ENCODE assay signal across 10 mouse cellular contexts in the genomic region with DNA sequence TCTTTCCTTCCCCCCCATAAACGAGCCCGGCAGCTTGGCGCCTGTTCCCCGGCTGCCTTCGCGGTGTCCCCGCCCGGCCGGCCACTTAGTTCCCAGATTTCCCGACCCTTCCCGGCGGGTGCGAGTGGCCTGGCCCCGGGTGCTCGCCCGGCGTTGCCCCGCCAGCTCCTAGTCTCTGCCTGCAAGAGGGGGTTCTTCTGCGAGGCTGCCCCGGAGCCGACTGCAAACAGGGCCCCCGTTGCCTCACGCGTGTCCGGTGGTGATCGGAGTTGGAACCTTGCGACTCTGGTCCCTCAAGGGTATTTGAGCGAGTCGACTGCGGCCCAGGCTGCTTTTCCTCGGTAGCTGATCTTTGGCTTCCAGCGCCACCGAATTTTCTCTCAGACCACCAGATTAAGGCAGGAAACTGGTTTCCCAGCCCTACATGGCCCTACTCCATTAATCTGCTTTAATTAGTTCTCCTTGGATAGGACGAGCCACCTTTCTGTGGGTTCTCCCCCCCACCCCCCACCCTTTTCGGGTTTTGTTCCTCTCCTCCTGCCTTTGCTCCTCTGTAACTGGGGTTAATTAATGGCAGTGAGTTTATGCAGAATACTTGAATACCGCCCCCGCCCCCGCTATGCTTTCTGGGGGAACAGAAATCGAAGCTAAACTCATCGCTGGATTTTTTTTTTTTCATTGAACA. TPM values are rescaled to one million over a fixed set of nuclear protein-coding genes. Genes with fewer than 3 reads are reported as not detected.
A peak's percentile ranks its signal among the peaks of the same experiment; 100 is the strongest.
DNase-seq lines count a peak whose midpoint lies in the region; ATAC-seq lines count a peak whose summit lies in the region.
"Had no signal": no experiment of that assay in that cellular context is flagged by ENCODE, and none has a peak within 500 bp of the region (broad histone marks: within the 10 kb centered on the region; RNA-seq: fewer than 3 reads in every experiment).

No protein-coding gene starts in this region.

- peak; percentile 19 for DNase-seq in adipocyte (ENCODE audit: low spot score)
- DNase-seq in retina, postnatal 1 day, result peak; percentile 58

- H3K4me3 ChIP-seq in erythroblast, embryonic 14.5 days (replicated peaks), result peak overlapping the region; percentile 64
- H3K4me3 ChIP-seq in embryonic facial prominence, embryonic 12.5 days, result peak overlapping the region; percentile 85
- H3K4me3 ChIP-seq in heart, embryonic 12.5 days, result peak overlapping the region; percentile 74
- H3K4me3 ChIP-seq in kidney, embryonic 15.5 days (replicated peaks), result peak overlapping the region; percentile 88
- H3K4me3 ChIP-seq in lung, embryonic 15.5 days, result peak overlapping the region; percentile 97

- no peaks in the 10 kb centered on the region for H3K36me3 ChIP-seq in erythroblast, embryonic 14.5 days (ENCODE audit: control insufficient read depth)
- H3K36me3 ChIP-seq in embryonic facial prominence, embryonic 12.5 days, result no peaks in the 10 kb centered on the region
- no peaks in the 10 kb centered on the region for H3K36me3 ChIP-seq in heart, embryonic 12.5 days
- no peaks in the 10 kb centered on the region; the same call in 1 of the 2 replicates for H3K36me3 ChIP-seq in kidney, embryonic 15.5 days
- H3K36me3 ChIP-seq in lung, embryonic 15.5 days, result no peaks in the 10 kb centered on the region
- H3K36me3 ChIP-seq: G1E had no signal

- H3K4me1 ChIP-seq in erythroblast, embryonic 14.5 days (ENCODE audit: control insufficient read depth), result peaks cover 14% of the 10 kb centered on the region
- H3K4me1 ChIP-seq in embryonic facial prominence, embryonic 12.5 days, result peaks cover 6% of the 10 kb centered on the region; the same call in 1 of the 2 replicates
- peaks cover 7% of the 10 kb centered on the region for H3K4me1 ChIP-seq in heart, embryonic 12.5 days (replicated peaks)
- H3K4me1 ChIP-seq in kidney, embryonic 15.5 days, result peaks cover 20% of the 10 kb centered on the region
- H3K4me1 ChIP-seq in lung, embryonic 15.5 days, result peaks cover 21% of the 10 kb centered on the region

- peaks cover 38% of the 10 kb centered on the region for H3K27me3 ChIP-seq in erythroblast, embryonic 14.5 days (ENCODE audit: control insufficient read depth)
- no peaks in the 10 kb centered on the region for H3K27me3 ChIP-seq in embryonic facial prominence, embryonic 12.5 days
- H3K27me3 ChIP-seq in heart, embryonic 12.5 days (replicated peaks), result no peaks in the 10 kb centered on the region
- no peaks in the 10 kb centered on the region for H3K27me3 ChIP-seq in kidney, embryonic 15.5 days
- H3K27me3 ChIP-seq in lung, embryonic 15.5 days, result no peaks in the 10 kb centered on the region

- H3K4me2 ChIP-seq in embryonic facial prominence, embryonic 12.5 days (replicated peaks), result peak overlapping the region; percentile 72
- peak overlapping the region; percentile 82 for H3K4me2 ChIP-seq in heart, embryonic 12.5 days
- peak overlapping the region; percentile 71 for H3K4me2 ChIP-seq in kidney, embryonic 15.5 days
- peak overlapping the region; percentile 76 for H3K4me2 ChIP-seq in lung, embryonic 15.5 days

- peak overlapping the region; percentile 24; the same call in 1 of the 2 replicates for H3K27ac ChIP-seq in embryonic facial prominence, embryonic 12.5 days
- H3K27ac ChIP-seq in heart, embryonic 12.5 days (ENCODE audit: poor library complexity, severe bottlenecking), result peak overlapping the region; percentile 48
- H3K27ac ChIP-seq in kidney, embryonic 15.5 days, result peak overlapping the region; percentile 91
- peak overlapping the region; percentile 90 for H3K27ac ChIP-seq in lung, embryonic 15.5 days

- H3K9me3 ChIP-seq in erythroblast, embryonic 14.5 days (ENCODE audit: control insufficient read depth, low read length), result no peaks in the 10 kb centered on the region
- no peaks in the 10 kb centered on the region for H3K9me3 ChIP-seq in embryonic facial prominence, embryonic 12.5 days
- H3K9me3 ChIP-seq in heart, embryonic 12.5 days (replicated peaks), result no peaks in the 10 kb centered on the region
- H3K9me3 ChIP-seq in kidney, embryonic 15.5 days (replicated peaks), result no peaks in the 10 kb centered on the region
- H3K9me3 ChIP-seq in lung, embryonic 15.5 days, result no peaks in the 10 kb centered on the region

- no peak for ATAC-seq in erythroblast, adult 5-6 weeks (replicated peaks; ENCODE audit: low FRiP score, poor library complexity, severe bottlenecking)
- peak; percentile 37; the same call in 1 of the 2 replicates for ATAC-seq in embryonic facial prominence, embryonic 12.5 days (ENCODE audit: insufficient number of reproducible peaks, insufficient read depth, low FRiP score, low TSS enrichment)
- ATAC-seq in heart, embryonic 12.5 days (ENCODE audit: insufficient number of reproducible peaks, low FRiP score), result peak; percentile 70
- ATAC-seq in kidney, embryonic 15.5 days (replicated peaks; ENCODE audit: low FRiP score), result peak; percentile 68
- peak; percentile 62 for ATAC-seq in lung, embryonic 15.5 days (ENCODE audit: borderline replicate concordance, extremely low read depth, low FRiP score, low TSS enrichment)

- H3K9ac ChIP-seq in embryonic facial prominence, embryonic 12.5 days, result peak overlapping the region; percentile 75
- peak overlapping the region; percentile 82 for H3K9ac ChIP-seq in heart, embryonic 12.5 days
- peak overlapping the region; percentile 90 for H3K9ac ChIP-seq in kidney, embryonic 15.5 days
- H3K9ac ChIP-seq in lung, embryonic 15.5 days, result peak overlapping the region; percentile 95

- WGBS in embryonic facial prominence, embryonic 12.5 days, result under 1% methylated on average over 31 of the region's 40 CpGs
- WGBS in heart, embryonic 12.5 days, result under 1% methylated on average over 39 of the region's 40 CpGs
- WGBS in kidney, embryonic 15.5 days, result under 1% methylated on average over 39 of the region's 40 CpGs
- WGBS in lung, embryonic 15.5 days, result under 1% methylated on average over 35 of the region's 40 CpGs

RNA-seq across cellular contexts. Expression of gene Dcbld1, which starts 0.7 kb away (rescaled TPM):
- polyA plus RNA-seq in erythroblast, embryonic 14.5 days (2012), result 0.01 TPM in 2 replicates
- not detected in 2 replicates for total RNA-seq in erythroblast, adult 5-6 weeks (2015; ENCODE audit: low replicate concordance)
- not detected in 2 replicates for total RNA-seq in erythroblast, adult 5-6 weeks (2017; ENCODE audit: low replicate concordance)
- polyA plus RNA-seq in embryonic facial prominence, embryonic 12.5 days (2016; fragmentation: Nextera tagmentation; extraction: Ambion mirVana), result 24.5 and 25.7 TPM in 2 replicates
- polyA plus RNA-seq in heart, embryonic 12.5 days (2016; fragmentation: Nextera tagmentation; extraction: Ambion mirVana), result 9.3 and 9.9 TPM in 2 replicates
- polyA plus RNA-seq in kidney, embryonic 15.5 days (2015; fragmentation: Nextera tagmentation; extraction: Ambion mirVana), result 28.6 and 30.2 TPM in 2 replicates
- polyA plus RNA-seq in lung, embryonic 15.5 days (2015; fragmentation: Nextera tagmentation; extraction: Ambion mirVana), result 28.1 and 29.2 TPM in 2 replicates
- polyA plus RNA-seq: G1E had no signal

RNA-seq across cellular contexts. Expression of gene Ros1, which starts 39.1 kb away (rescaled TPM):
- polyA plus RNA-seq in erythroblast, embryonic 14.5 days (2012), result not detected in 2 replicates
- not detected in 2 replicates for total RNA-seq in erythroblast, adult 5-6 weeks (2015; ENCODE audit: low replicate concordance)
- total RNA-seq in erythroblast, adult 5-6 weeks (2017; ENCODE audit: low replicate concordance), result not detected in 2 replicates
- polyA plus RNA-seq in embryonic facial prominence, embryonic 12.5 days (2016; fragmentation: Nextera tagmentation; extraction: Ambion mirVana), result not detected in 2 replicates
- 0.03 TPM in 1 of 2 replicates, not detected in the other for polyA plus RNA-seq in heart, embryonic 12.5 days (2016; fragmentation: Nextera tagmentation; extraction: Ambion mirVana)
- polyA plus RNA-seq in kidney, embryonic 15.5 days (2015; fragmentation: Nextera tagmentation; extraction: Ambion mirVana), result 1.9 and 2.0 TPM in 2 replicates
- 0.07 and 0.08 TPM in 2 replicates for polyA plus RNA-seq in lung, embryonic 15.5 days (2015; fragmentation: Nextera tagmentation; extraction: Ambion mirVana)
- total RNA-seq: left cerebral cortex, postnatal 14 days had no signal
- polyA plus RNA-seq: G1E had no signal

Comparison
In these comparisons a context has a peak if more than half of its experiments do, and no peak if none do; other contexts are left out.
1. H3K27ac ChIP-seq: peak in every context shown above with its lines; median percentile 91 in kidney, embryonic 15.5 days; 90 in lung, embryonic 15.5 days; 48 in heart, embryonic 12.5 days; 24 in embryonic facial prominence, embryonic 12.5 days.
2. RNA of gene Dcbld1, which starts 0.7 kb away (polyA plus RNA-seq): 28.1 to 29.2 TPM in lung, embryonic 15.5 days, 28.6 to 30.2 TPM in kidney, embryonic 15.5 days, 24.5 to 25.7 TPM in embryonic facial prominence, embryonic 12.5 days and 9.3 to 9.9 TPM in heart, embryonic 12.5 days; 0.01 TPM in erythroblast, embryonic 14.5 days; every median in the first group is over 10 times any median in the second.
3. Peak in every context shown above with its lines, with median percentiles within 50 percentile points of each other: H3K4me3 ChIP-seq, H3K4me2 ChIP-seq and H3K9ac ChIP-seq.